Mouse (Mus musculus) induced T-regulatory cell, adult 2 months (primary cell): ENCODE data around the gene Il1b.

ENCODE experiments used
- DNase-seq: peaks from one replicate; pipeline ENCODE4 v3.0.0-alpha.2; 2012; ENCODE audit warnings: low read depth

Gene Il1b

GRCm38 (mm10) chr2:129371039-129371438, at the start of gene Il1b:
Il1b (minus strand) TSS chr2:129371139.
- DNase-seq: no peak

- no peak for DNase-seq
Measured at GRCm38 (mm10) chr2:129419361-129419880, 48.5 kb upstream of the Il1b start.

GRCm38 (mm10) chr2:129414593-129414992, 43.7 kb upstream of the Il1b start:
- DNase-seq: no peak

GRCm38 (mm10) chr2:129413488-129413887, 42.5 kb upstream of the Il1b start:
- DNase-seq: no peak

- no peak for DNase-seq
Measured at GRCm38 (mm10) chr2:129411651-129412050, 40.7 kb upstream of the Il1b start.

- no peak for DNase-seq
Measured at GRCm38 (mm10) chr2:129410344-129410743, 39.4 kb upstream of the Il1b start.

GRCm38 (mm10) chr2:129408476-129408875, 37.5 kb upstream of the Il1b start:
- DNase-seq: peak; percentile 53

GRCm38 (mm10) chr2:129407596-129407995, 36.7 kb upstream of the Il1b start:
- DNase-seq: no peak

- peak; percentile 30 for DNase-seq
Measured at GRCm38 (mm10) chr2:129406508-129406907, 35.6 kb upstream of the Il1b start.

GRCm38 (mm10) chr2:129403786-129404185, 32.8 kb upstream of the Il1b start:
- DNase-seq: no peak

GRCm38 (mm10) chr2:129402330-129402729, 31.4 kb upstream of the Il1b start:
- DNase-seq: no peak

- no peak for DNase-seq
Measured at GRCm38 (mm10) chr2:129401803-129402202, 30.9 kb upstream of the Il1b start.

GRCm38 (mm10) chr2:129398176-129398575, 27.2 kb upstream of the Il1b start:
- DNase-seq: no peak

GRCm38 (mm10) chr2:129393524-129393923, 22.6 kb upstream of the Il1b start:
- DNase-seq: peak; percentile 38

- DNase-seq: no peak
Measured at GRCm38 (mm10) chr2:129390161-129390560, 19.2 kb upstream of the Il1b start.

- DNase-seq: no peak
Measured at GRCm38 (mm10) chr2:129389323-129389722, 18.4 kb upstream of the Il1b start.

- DNase-seq: peak; percentile 62
Measured at GRCm38 (mm10) chr2:129385331-129385730, 14.4 kb upstream of the Il1b start.

GRCm38 (mm10) chr2:129384272-129384660, 13.3 kb upstream of the Il1b start:
- no peak for DNase-seq

GRCm38 (mm10) chr2:129383512-129384271, 12.8 kb upstream of the Il1b start:
- no peak for DNase-seq

GRCm38 (mm10) chr2:129380746-129381474, 10.0 kb upstream of the Il1b start:
- no peak for DNase-seq

GRCm38 (mm10) chr2:129380211-129380610, 9.3 kb upstream of the Il1b start:
- no peak for DNase-seq

GRCm38 (mm10) chr2:129373307-129373706, 2.4 kb upstream of the Il1b start:
- DNase-seq: peak; percentile 18

- DNase-seq: no peak
Measured at GRCm38 (mm10) chr2:129369615-129370014, 1.3 kb downstream of the Il1b start.
